Comparison of ENCODE assay signal across 8 mouse cellular contexts in the genomic region with DNA sequence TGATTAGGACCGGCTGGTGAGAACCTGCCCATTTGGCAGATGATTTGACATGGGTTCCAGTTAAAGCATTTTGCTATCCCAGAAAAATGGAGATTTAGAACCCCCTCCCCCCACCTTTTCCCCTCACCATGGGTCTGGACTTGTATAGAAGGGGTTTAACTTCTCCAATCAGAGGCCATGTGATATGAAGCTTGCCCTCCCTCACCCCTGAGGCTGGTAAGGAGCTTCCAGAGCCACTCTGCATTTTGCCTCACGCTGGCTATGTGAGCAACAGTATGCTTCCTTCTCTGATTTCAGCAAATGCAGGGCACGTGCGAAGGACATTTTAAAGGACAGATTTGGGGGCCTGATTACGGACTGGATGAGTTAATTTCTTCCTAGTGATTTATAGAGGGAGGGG. TPM values are rescaled to one million over a fixed set of nuclear protein-coding genes. Genes with fewer than 3 reads are reported as not detected.
A peak's percentile ranks its signal among the peaks of the same experiment; 100 is the strongest.
DNase-seq lines count a peak whose midpoint lies in the region; ATAC-seq and TF ChIP-seq lines count a peak whose summit lies in the region.

No protein-coding gene starts in this region.

- no peaks in the 10 kb centered on the region for H3K36me3 ChIP-seq in forebrain, embryonic 15.5 days
- H3K36me3 ChIP-seq in forebrain, embryonic 10.5 days (replicated peaks) = no peaks in the 10 kb centered on the region
- no peaks in the 10 kb centered on the region for H3K36me3 ChIP-seq in limb, embryonic 12.5 days
- no peaks in the 10 kb centered on the region for H3K36me3 ChIP-seq in limb, embryonic 10.5 days
- no peaks in the 10 kb centered on the region for H3K36me3 ChIP-seq in heart, postnatal 0 days (replicated peaks; ENCODE audit: control insufficient read depth, insufficient read depth, low read length)
- H3K36me3 ChIP-seq in midbrain, postnatal 0 days (ENCODE audit: insufficient read depth, low read length) = no peaks in the 10 kb centered on the region

- no peak for DNase-seq in forebrain, embryonic 10.5 days (ENCODE audit: extremely low spot score, low spot score)
- DNase-seq in limb, embryonic 10.5 days (ENCODE audit: low spot score) = no peak
- no peak for DNase-seq in heart, postnatal 0 days (ENCODE audit: low spot score)
- DNase-seq in midbrain, postnatal 0 days (ENCODE audit: low spot score) = no peak
- no peak for DNase-seq in gastrocnemius, postnatal 14 days

- intact Hi-C loops in gastrocnemius, postnatal 14 days (cut with DNase I; ENCODE audit: low total_unique reads) = no loop called here

- peaks cover 30% of the 10 kb centered on the region for H3K4me1 ChIP-seq in forebrain, embryonic 15.5 days
- peaks cover 25% of the 10 kb centered on the region for H3K4me1 ChIP-seq in forebrain, embryonic 10.5 days
- H3K4me1 ChIP-seq in limb, embryonic 12.5 days (replicated peaks) = peaks cover 23% of the 10 kb centered on the region
- H3K4me1 ChIP-seq in limb, embryonic 10.5 days = peaks cover 19% of the 10 kb centered on the region
- peaks cover 39% of the 10 kb centered on the region for H3K4me1 ChIP-seq in heart, postnatal 0 days (ENCODE audit: control insufficient read depth, insufficient read depth)
- H3K4me1 ChIP-seq in midbrain, postnatal 0 days (ENCODE audit: insufficient read depth, low read length) = peaks cover 8% of the 10 kb centered on the region; the same call in 1 of the 2 replicates

- peak overlapping the region; percentile 55; the same call in 1 of the 2 replicates for H3K27ac ChIP-seq in forebrain, embryonic 15.5 days (replicated peaks)
- no peak overlapping the region; the same call in 1 of the 2 replicates for H3K27ac ChIP-seq in forebrain, embryonic 10.5 days
- H3K27ac ChIP-seq in limb, embryonic 12.5 days = 0 out of 2 replicates have a peak overlapping the region, but pooled peaks have one; percentile 35
- no peak overlapping the region for H3K27ac ChIP-seq in limb, embryonic 10.5 days
- peak overlapping the region; percentile 90 for H3K27ac ChIP-seq in heart, postnatal 0 days (ENCODE audit: low read depth)
- H3K27ac ChIP-seq in midbrain, postnatal 0 days (ENCODE audit: low read depth, low read length) = peak overlapping the region; percentile 27; the same call in 1 of the 2 replicates

- H3K9ac ChIP-seq in forebrain, embryonic 15.5 days (replicated peaks) = no peak overlapping the region
- H3K9ac ChIP-seq in limb, embryonic 12.5 days (replicated peaks) = no peak overlapping the region
- H3K9ac ChIP-seq in heart, postnatal 0 days (replicated peaks; ENCODE audit: low read depth, low read length) = no peak overlapping the region
- no peak overlapping the region for H3K9ac ChIP-seq in midbrain, postnatal 0 days (replicated peaks; ENCODE audit: low read length, poor library complexity, severe bottlenecking)

- ATAC-seq in forebrain, embryonic 15.5 days (replicated peaks) = peak; percentile 47; the same call in 1 of the 2 replicates
- ATAC-seq in limb, embryonic 12.5 days (ENCODE audit: insufficient number of reproducible peaks, insufficient read depth, low FRiP score, low TSS enrichment, low read depth) = 0 out of 2 replicates have a peak, but pooled peaks have one; percentile 23
- ATAC-seq in heart, postnatal 0 days (ENCODE audit: insufficient read depth, low read depth) = peak; percentile 4; the same call in 1 of the 2 replicates
- ATAC-seq in midbrain, postnatal 0 days (ENCODE audit: low FRiP score) = 0 out of 2 replicates have a peak, but pooled peaks have one; percentile 15
- no peak for ATAC-seq in erythroid progenitor cell, adult 5-6 weeks (replicated peaks; ENCODE audit: low FRiP score, poor library complexity, severe bottlenecking)

- TF ChIP-seq CTCF in heart, postnatal 0 days (IDR thresholded peaks at IDR 0.05; ENCODE audit: low read depth) = no peak
- no peak for TF ChIP-seq CTCF in midbrain, postnatal 0 days (IDR thresholded peaks at IDR 0.05)

- no peaks in the 10 kb centered on the region for H3K9me3 ChIP-seq in forebrain, embryonic 15.5 days
- no peaks in the 10 kb centered on the region for H3K9me3 ChIP-seq in forebrain, embryonic 10.5 days
- no peaks in the 10 kb centered on the region for H3K9me3 ChIP-seq in limb, embryonic 12.5 days
- H3K9me3 ChIP-seq in limb, embryonic 10.5 days (replicated peaks) = no peaks in the 10 kb centered on the region
- H3K9me3 ChIP-seq in heart, postnatal 0 days (replicated peaks; ENCODE audit: control insufficient read depth, low read length) = no peaks in the 10 kb centered on the region
- H3K9me3 ChIP-seq in midbrain, postnatal 0 days (ENCODE audit: low read length) = no peaks in the 10 kb centered on the region

- TF ChIP-seq EP300 in heart, postnatal 0 days (IDR thresholded peaks at IDR 0.05; ENCODE audit: low read depth) = no peak

- H3K27me3 ChIP-seq in forebrain, embryonic 15.5 days = no peaks in the 10 kb centered on the region
- H3K27me3 ChIP-seq in forebrain, embryonic 10.5 days (ENCODE audit: poor library complexity, severe bottlenecking) = no peaks in the 10 kb centered on the region
- no peaks in the 10 kb centered on the region for H3K27me3 ChIP-seq in limb, embryonic 12.5 days
- H3K27me3 ChIP-seq in limb, embryonic 10.5 days (ENCODE audit: low read depth, poor library complexity, severe bottlenecking) = no peaks in the 10 kb centered on the region
- no peaks in the 10 kb centered on the region for H3K27me3 ChIP-seq in heart, postnatal 0 days (ENCODE audit: control insufficient read depth, insufficient read depth, low read length)
- H3K27me3 ChIP-seq in midbrain, postnatal 0 days (ENCODE audit: insufficient read depth, low read length) = no peaks in the 10 kb centered on the region

- H3K4me3 ChIP-seq in forebrain, embryonic 15.5 days = no peak overlapping the region
- H3K4me3 ChIP-seq in forebrain, embryonic 10.5 days = no peak overlapping the region
- no peak overlapping the region for H3K4me3 ChIP-seq in limb, embryonic 12.5 days (replicated peaks)
- no peak overlapping the region for H3K4me3 ChIP-seq in limb, embryonic 10.5 days
- H3K4me3 ChIP-seq in heart, postnatal 0 days (ENCODE audit: low read depth, low read length) = no peak overlapping the region
- H3K4me3 ChIP-seq in midbrain, postnatal 0 days (ENCODE audit: low read depth, low read length) = no peak overlapping the region

- 66% methylated on average over 5 of the region's 5 CpGs for WGBS in forebrain, embryonic 15.5 days
- WGBS in forebrain, embryonic 10.5 days = 77% methylated on average over 5 of the region's 5 CpGs
- 63% methylated on average over 5 of the region's 5 CpGs for WGBS in limb, embryonic 12.5 days
- WGBS in limb, embryonic 10.5 days = 66% methylated on average over 5 of the region's 5 CpGs
- 31% methylated on average over 5 of the region's 5 CpGs for WGBS in heart, postnatal 0 days
- 73% methylated on average over 5 of the region's 5 CpGs for WGBS in midbrain, postnatal 0 days

- H3K4me2 ChIP-seq in forebrain, embryonic 15.5 days (replicated peaks) = peak overlapping the region; percentile 46; the same call in 1 of the 2 replicates
- H3K4me2 ChIP-seq in limb, embryonic 12.5 days = no peak overlapping the region
- peak overlapping the region; percentile 50; the same call in 1 of the 2 replicates for H3K4me2 ChIP-seq in heart, postnatal 0 days (ENCODE audit: low read depth, low read length)
- no peak overlapping the region; the same call in 1 of the 2 replicates for H3K4me2 ChIP-seq in midbrain, postnatal 0 days (ENCODE audit: low read depth, low read length, poor library complexity, severe bottlenecking)

RNA-seq across cellular contexts. Expression of a gene that starts 43.5 kb away (rescaled TPM):
- polyA plus RNA-seq in forebrain, embryonic 15.5 days (2015; fragmentation: Nextera tagmentation; extraction: Ambion mirVana) = 3.7 and 4.1 TPM in 2 replicates
- polyA plus RNA-seq in forebrain, embryonic 10.5 days (2016; fragmentation: Nextera tagmentation; extraction: Ambion mirVana) = 1.3 and 1.7 TPM in 2 replicates
- 1.8 and 1.9 TPM in 2 replicates for polyA plus RNA-seq in limb, embryonic 12.5 days (2016; fragmentation: Nextera tagmentation; extraction: Ambion mirVana)
- 2.2 and 2.5 TPM in 2 replicates for polyA plus RNA-seq in limb, embryonic 10.5 days (2016; fragmentation: Nextera tagmentation; extraction: Ambion mirVana)
- 10.6 and 17.0 TPM in 2 replicates for total RNA-seq in heart, postnatal 0 days (2014; rRNA removed; ENCODE audit: low replicate concordance)
- polyA plus RNA-seq in heart, postnatal 0 days (2015; fragmentation: Nextera tagmentation; extraction: Ambion mirVana) = 4.4 and 5.1 TPM in 2 replicates
- 57.3 and 61.6 TPM in 2 replicates for total RNA-seq in midbrain, postnatal 0 days (2014; rRNA removed)
- polyA plus RNA-seq in midbrain, postnatal 0 days (2015; fragmentation: Nextera tagmentation; extraction: Ambion mirVana) = 16.7 and 17.4 TPM in 2 replicates
- 1 to 10 TPM; 4.7 to 6.0 TPM for total RNA-seq in gastrocnemius, postnatal 14 days (2021)
- total RNA-seq in erythroid progenitor cell, adult 5-6 weeks (2015; ENCODE audit: low replicate concordance) = not detected in 2 replicates
- total RNA-seq in erythroid progenitor cell, adult 5-6 weeks (2017; ENCODE audit: low replicate concordance) = not detected in 2 replicates

Comparison
In these comparisons a context has a peak if more than half of its experiments do, and no peak if none do; other contexts are left out.
1. H3K27ac ChIP-seq: peak in forebrain, embryonic 15.5 days (single experiment), limb, embryonic 12.5 days (single experiment), heart, postnatal 0 days (single experiment) and midbrain, postnatal 0 days (single experiment); none in forebrain, embryonic 10.5 days (single experiment) and limb, embryonic 10.5 days (single experiment).
2. H3K4me2 ChIP-seq: peak in forebrain, embryonic 15.5 days (single experiment) and heart, postnatal 0 days (single experiment); none in limb, embryonic 12.5 days (single experiment) and midbrain, postnatal 0 days (single experiment).